Mouse (Mus musculus): Measurements from ENCODE around the gene Faap20.

DNA sequence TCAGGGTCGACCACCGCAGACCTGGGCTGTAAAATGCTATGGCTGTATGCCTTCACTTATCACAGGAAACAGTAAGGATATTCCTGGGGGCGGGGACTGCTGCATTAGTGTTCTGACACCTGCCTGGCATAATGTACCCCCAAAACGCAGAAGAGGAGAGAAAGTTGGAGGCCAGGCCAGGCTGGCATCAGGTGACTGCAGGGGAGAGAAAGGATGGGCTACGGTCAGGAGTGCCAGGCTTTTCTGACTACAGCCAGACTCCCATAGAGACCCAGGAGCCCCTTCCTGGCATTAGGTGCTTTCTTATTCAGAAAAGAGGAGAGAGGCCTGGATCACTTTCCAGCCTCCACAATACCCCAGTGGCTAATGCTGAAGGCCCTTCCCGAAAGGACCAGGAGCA lies 10.1 kb upstream of the Faap20 start:
- TF ChIP-seq CTCF (IDR thresholded peaks at IDR 0.05; ENCODE audit: borderline replicate concordance, insufficient read depth, low read length): no peak
- no peak for TF ChIP-seq POLR2A (IDR thresholded peaks at IDR 0.05; ENCODE audit: low read depth, low read length)
